Mouse (Mus musculus): ENCODE data around the gene Dlgap4. TPM values are rescaled to one million over a fixed set of nuclear protein-coding genes. Genes with fewer than 3 reads are reported as not detected.
A peak's percentile ranks its signal among the peaks of the same experiment; 100 is the strongest.

Dlgap4 gene
- total RNA-seq, 2 experiments from 2014 or later = 240 to 258 TPM

DNA sequence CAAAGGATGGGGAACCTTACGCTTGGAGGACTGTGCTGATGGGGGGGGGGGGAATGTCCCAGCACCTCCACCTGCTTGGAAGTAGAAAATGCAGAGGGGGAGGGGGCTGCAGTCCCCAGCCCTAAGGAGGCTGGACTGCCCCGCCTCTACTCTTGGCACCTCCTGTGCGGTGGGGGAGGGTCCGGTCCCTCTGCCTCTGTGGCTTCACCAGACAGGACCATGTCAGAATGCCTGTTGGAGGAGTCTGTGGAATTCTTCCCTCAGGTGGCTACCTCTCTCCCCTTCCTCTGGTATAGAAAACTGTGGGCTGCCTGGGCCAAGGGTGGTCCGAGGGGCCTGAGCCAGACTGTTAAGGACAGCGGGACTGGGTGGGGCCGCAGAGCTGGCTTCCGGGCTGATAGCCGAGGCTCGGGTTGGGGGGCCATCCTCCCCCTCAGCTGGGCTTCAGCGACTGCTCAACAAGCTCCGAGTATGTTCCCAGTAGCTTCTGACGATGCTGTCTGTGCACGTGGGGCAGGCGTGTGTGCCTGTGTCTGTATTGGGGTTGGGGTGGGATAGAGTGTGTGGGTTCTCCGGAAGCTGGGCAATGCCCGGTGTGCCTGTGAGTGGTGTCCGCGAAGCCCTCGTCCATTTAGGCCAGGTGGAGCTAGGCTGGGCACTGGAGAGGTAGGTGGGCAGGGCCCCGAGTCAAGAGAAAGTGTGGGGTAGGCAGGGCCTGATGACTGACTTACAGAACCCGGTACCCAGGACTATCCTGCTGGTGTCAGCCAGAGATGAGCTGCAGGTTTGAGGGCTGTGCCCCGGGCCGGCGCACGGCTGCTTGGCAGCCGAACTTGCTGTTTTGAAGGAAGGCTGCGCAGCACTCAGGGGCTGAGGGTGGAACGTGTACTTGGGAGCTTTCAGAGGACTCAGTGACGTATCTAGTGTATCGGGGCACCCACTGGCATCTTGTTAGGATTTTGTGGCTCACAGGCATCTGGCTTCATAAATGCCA is 1.5 kb downstream of the Dlgap4 start:
- peak in 1 of 2 experiments; percentile 70 for DNase-seq (ENCODE audit: extremely low spot score in 1 of 2, low spot score in 2 of 2)
- intact Hi-C loops (cut with DNase I) = loop anchor here (5.0 kb wide), 3 partner anchors 47 to 87 kb away; partner anchors contain the start of gene Aar2

- DNase-seq (ENCODE audit: extremely low spot score in 1 of 2, low spot score in 2 of 2) = no peak
- intact Hi-C loops (cut with DNase I) = loop anchor here (5.0 kb wide), 2 partner anchors 46 to 86 kb away; no protein-coding TSS in a partner anchor
Observed at GRCm38 (mm10) chr2:156616513-156616912, 3.0 kb downstream of the Dlgap4 start.

DNA sequence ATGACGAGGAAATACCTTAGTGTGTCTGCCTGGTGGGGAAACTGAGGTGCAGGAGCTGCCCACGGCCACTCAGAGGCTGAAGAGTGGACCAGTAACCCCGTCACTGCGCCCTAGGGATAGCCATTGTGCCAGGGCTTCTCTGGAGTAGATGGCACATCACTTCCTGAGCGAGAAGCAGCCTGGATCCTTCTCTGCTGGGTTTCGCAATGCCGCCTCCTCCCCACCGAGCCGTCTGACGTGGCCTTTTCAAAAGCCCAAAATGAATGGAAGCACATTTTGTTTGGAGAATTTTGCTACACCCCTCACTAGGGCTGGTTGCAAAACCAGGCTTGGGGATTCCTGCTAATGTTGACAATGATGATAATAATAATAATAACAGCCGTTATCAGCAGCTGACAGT is 4.0 kb downstream of the Dlgap4 start:
- intact Hi-C loops (cut with DNase I) = loop anchor here (5.0 kb wide), 2 partner anchors 45 to 85 kb away; no protein-coding TSS in a partner anchor
- DNase-seq (ENCODE audit: extremely low spot score in 1 of 2, low spot score in 2 of 2) = peak in 1 of 2 experiments; percentile 36

GRCm38 (mm10) chr2:156620874-156621273 is 7.4 kb downstream of the Dlgap4 start:
- no peak for DNase-seq (ENCODE audit: extremely low spot score in 1 of 2, low spot score in 2 of 2)
- intact Hi-C loops (cut with DNase I) = no loop called here

DNA sequence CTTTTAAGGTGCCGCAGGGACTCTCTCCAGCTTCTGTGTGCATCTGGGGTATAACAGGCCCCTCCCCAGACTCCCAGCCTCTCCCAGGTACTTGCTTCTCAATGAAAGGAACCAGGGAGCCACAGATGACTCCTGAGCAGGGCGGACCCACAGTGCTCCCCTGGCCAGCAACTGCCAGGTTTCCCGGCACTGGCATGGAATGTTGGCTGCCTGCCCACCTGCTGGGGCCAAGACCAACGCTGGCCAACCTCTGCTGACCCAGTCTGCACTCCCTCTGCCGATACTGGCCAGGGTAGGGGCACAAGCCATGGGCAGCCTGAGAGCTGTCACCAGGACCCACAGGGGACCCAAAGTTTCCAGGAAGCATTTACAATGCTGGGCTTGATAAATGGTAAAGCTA is 7.9 kb downstream of the Dlgap4 start:
- peak in 1 of 2 experiments; percentile 67 for DNase-seq (ENCODE audit: extremely low spot score in 1 of 2, low spot score in 2 of 2)
- intact Hi-C loops (cut with DNase I) = no loop called here

GRCm38 (mm10) chr2:156622192-156622591 is 8.7 kb downstream of the Dlgap4 start:
- DNase-seq (ENCODE audit: extremely low spot score in 1 of 2, low spot score in 2 of 2) = no peak
- intact Hi-C loops (cut with DNase I) = no loop called here

- no peak for DNase-seq (ENCODE audit: extremely low spot score in 1 of 2, low spot score in 2 of 2)
- intact Hi-C loops (cut with DNase I) = no loop called here
Observed at GRCm38 (mm10) chr2:156623246-156623645, 9.7 kb downstream of the Dlgap4 start.

- no peak for DNase-seq (ENCODE audit: extremely low spot score in 1 of 2, low spot score in 2 of 2)
- intact Hi-C loops (cut with DNase I) = no loop called here
Observed at GRCm38 (mm10) chr2:156625307-156625706, 11.8 kb downstream of the Dlgap4 start.

- no peak for DNase-seq (ENCODE audit: extremely low spot score in 1 of 2, low spot score in 2 of 2)
- intact Hi-C loops (cut with DNase I) = no loop called here
Observed at GRCm38 (mm10) chr2:156626119-156626518, 12.6 kb downstream of the Dlgap4 start.

DNA sequence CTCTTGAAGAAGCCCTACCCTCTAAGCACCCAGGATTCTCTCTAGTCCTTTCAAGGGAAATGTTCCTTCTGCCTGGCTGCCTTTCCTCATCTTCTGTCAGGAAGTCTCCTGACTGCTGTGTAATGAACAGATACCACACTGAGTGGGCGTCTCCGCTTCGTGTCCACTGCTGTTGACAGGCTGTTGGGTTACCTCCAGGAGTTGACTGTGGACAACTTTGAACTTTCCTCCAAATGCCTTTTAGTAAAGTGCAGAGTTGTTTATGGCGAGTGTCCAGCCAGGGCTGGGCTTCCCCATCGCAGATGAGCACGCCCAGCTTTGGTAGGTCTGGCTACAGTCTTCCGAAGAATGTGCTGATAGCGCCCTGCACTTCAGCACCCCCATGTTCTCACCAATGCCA is 13.0 kb downstream of the Dlgap4 start:
- intact Hi-C loops (cut with DNase I) = no loop called here
- DNase-seq (ENCODE audit: extremely low spot score in 1 of 2, low spot score in 2 of 2) = no peak

GRCm38 (mm10) chr2:156627917-156628316 is 14.4 kb downstream of the Dlgap4 start:
- intact Hi-C loops (cut with DNase I) = no loop called here

GRCm38 (mm10) chr2:156630288-156630687 is 16.8 kb downstream of the Dlgap4 start:
- intact Hi-C loops (cut with DNase I) = no loop called here
- DNase-seq (ENCODE audit: extremely low spot score in 1 of 2, low spot score in 2 of 2) = no peak

More at GRCm38 (mm10) chr2:156627917-156628316, 14.4 kb downstream of the Dlgap4 start:
- DNase-seq (ENCODE audit: extremely low spot score in 1 of 2, low spot score in 2 of 2) = no peak

- DNase-seq (ENCODE audit: extremely low spot score in 1 of 2, low spot score in 2 of 2) = no peak
- intact Hi-C loops (cut with DNase I) = no loop called here
Observed at GRCm38 (mm10) chr2:156632721-156633120, 19.2 kb downstream of the Dlgap4 start.

DNA sequence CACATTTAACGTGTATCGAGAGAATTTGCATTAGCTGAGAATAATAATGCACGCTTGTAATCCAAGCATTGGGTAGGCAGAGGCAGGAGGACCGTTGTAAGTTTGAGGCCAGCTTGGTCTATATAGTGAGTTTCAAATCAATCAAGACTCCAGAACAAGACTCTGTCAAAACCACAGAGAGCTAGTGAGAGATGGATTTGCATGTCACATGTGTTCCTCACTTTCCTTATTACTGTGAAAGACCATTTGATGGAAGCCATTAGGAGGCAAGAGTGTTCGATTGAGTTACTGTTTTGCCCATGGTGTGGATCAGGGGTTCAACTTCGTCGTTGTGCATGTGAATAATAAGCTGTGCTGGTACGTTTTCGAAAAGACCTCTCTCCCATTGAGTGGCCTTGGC is 21.6 kb downstream of the Dlgap4 start:
- DNase-seq (ENCODE audit: extremely low spot score in 1 of 2, low spot score in 2 of 2) = no peak
- intact Hi-C loops (cut with DNase I) = loop anchor here (2.0 kb wide), 1 partner anchor 34 kb away; no protein-coding TSS in a partner anchor

DNA sequence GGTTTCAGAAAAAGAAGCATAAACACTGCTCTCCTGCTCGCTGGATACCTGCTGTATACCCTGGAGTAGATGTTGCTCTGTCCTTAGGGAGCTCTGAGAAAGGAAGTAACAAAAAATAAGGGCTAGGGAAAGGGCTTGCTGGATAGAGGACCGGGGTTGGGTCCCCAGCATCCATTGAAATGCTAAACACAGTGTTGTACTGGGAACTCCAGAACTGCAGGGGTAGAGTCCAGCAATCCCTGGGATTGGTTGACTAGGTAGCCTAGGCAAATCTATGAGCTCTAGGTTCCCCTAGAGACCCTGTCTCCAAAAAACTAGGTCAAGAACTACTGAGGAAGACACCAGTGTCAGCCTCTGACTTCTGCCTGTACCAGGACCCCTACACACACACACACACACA is 27.6 kb downstream of the Dlgap4 start:
- intact Hi-C loops (cut with DNase I) = no loop called here
- DNase-seq (ENCODE audit: extremely low spot score in 1 of 2, low spot score in 2 of 2) = no peak

DNA sequence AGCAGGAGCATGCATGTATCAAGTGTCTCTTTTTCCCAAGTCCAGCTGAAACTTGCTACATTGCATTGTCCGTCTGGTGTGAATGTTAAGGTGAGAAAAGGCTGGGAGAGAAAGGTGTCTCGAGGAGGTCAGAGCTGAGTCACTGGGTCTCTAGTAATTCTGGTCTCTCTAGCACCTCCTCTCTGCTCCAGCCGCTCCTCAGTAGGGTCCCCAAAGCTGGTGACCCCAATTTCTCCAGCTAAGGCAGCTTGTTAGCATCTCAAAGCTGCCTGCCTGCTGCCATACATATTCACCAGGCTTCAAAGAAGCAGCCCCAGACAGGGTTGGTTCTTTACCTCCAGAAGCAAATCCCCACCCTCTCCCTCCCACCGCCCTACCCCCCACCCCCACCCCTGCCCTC is 29.4 kb downstream of the Dlgap4 start:
- no peak for DNase-seq (ENCODE audit: extremely low spot score in 1 of 2, low spot score in 2 of 2)
- intact Hi-C loops (cut with DNase I) = no loop called here

DNA sequence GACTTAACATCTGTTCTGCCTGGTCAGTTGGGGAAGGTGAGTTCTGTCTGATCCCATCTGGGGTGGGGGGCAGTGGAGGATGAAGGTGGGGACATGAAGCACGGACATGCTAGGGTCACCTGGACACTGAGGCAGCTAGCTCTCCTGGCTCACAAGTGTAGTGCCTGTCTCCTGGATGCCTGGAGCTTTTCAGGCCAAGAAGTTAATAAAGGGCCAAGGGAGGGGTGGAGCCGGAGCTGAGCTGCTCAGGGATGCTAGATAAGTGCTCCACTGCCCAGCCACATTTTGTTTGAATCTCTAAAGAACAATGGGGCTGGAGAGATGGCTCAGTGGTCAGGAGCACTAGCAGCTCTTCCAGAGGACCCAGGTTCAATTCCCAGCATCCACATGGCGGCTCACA is 29.9 kb downstream of the Dlgap4 start:
- intact Hi-C loops (cut with DNase I) = no loop called here

GRCm38 (mm10) chr2:156645145-156645544 is 31.6 kb downstream of the Dlgap4 start:
- DNase-seq (ENCODE audit: extremely low spot score in 1 of 2, low spot score in 2 of 2) = no peak
- intact Hi-C loops (cut with DNase I) = no loop called here

More for the DNA sequence above, 29.9 kb downstream of the Dlgap4 start:
- no peak for DNase-seq (ENCODE audit: extremely low spot score in 1 of 2, low spot score in 2 of 2)

DNA sequence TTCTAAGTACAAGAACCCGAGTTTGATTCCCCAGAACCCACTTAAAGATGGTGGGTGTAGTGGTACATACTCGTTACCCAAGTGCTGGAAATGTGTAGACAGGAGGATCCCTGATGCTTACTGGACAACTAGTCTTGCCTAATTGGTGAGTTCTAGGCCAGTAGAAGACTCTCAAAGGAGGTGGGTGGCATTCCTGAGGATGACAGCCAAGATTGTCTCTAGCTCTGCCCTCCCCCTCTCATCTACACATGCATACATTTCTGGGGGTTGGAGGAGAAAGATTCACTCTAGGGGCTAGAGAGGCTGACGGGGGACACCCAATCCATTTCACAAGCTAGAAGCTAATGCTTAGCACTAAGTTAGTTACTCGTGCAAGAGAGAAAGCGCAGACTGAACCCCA is 33.4 kb downstream of the Dlgap4 start:
- intact Hi-C loops (cut with DNase I) = no loop called here
- DNase-seq (ENCODE audit: extremely low spot score in 1 of 2, low spot score in 2 of 2) = no peak

DNA sequence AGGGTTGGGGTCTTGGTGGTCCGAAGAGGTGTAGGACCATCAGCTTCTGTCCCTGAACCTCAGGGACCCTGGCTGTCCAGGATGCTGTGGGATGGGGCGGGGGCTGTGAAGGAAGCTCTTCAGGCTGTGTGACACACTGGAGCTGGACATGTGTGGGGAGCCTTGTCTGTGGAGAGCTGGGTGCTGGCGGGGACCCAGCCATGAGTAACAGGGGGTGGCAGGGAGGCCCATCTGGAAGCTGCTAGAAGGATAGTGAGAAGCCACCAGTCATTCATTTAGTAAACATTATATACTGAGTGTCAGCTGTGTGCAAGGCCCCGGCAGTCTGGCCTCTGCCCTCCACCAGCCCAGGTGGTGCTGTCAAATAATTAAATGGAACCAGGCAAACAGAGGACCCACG is 34.5 kb downstream of the Dlgap4 start:
- peak in 1 of 2 experiments; percentile 55 for DNase-seq (ENCODE audit: extremely low spot score in 1 of 2, low spot score in 2 of 2)
- intact Hi-C loops (cut with DNase I) = no loop called here

Data from left cerebral cortex, postnatal 10 days (tissue).